Mouse (Mus musculus): ENCODE data around the gene Mars. TPM values are rescaled to one million over a fixed set of nuclear protein-coding genes. Genes with fewer than 3 reads are reported as not detected.

Mars gene
- total RNA-seq, 2 experiments from 2014 or later, result 59.1 to 61.5 TPM

Other genes starting within 250 kb of the Mars start
- 100 to 1,000 TPM in 1 of 2 experiments, 10 to 100 TPM in 1; 88.3 to 106 TPM for gene Cdk4, start 248.3 kb downstream of the Mars start, total RNA-seq (2021)
- gene Tspan31, start 241.5 kb downstream of the Mars start, total RNA-seq (2021), result 10 to 100 TPM; 67.1 to 74.5 TPM
- 100 to 1,000 TPM; 704 to 706 TPM for gene Agap2, start 236.5 kb downstream of the Mars start, total RNA-seq (2021)
- 100 to 1,000 TPM; 111 to 116 TPM for gene Os9, start 190.7 kb downstream of the Mars start, total RNA-seq (2021)
- gene B4galnt1, start 146.6 kb downstream of the Mars start, total RNA-seq (2021), result 100 to 1,000 TPM; 108 to 110 TPM
- 1 to 10 TPM; 1.1 to 1.4 TPM for gene Slc26a10, start 131.1 kb downstream of the Mars start, total RNA-seq (2021)
- gene Arhgef25, start 121.7 kb downstream of the Mars start, total RNA-seq (2021), result 100 to 1,000 TPM in 1 of 2 experiments, 10 to 100 TPM in 1; 92.9 to 103 TPM
- gene Dtx3, start 116.1 kb downstream of the Mars start, total RNA-seq (2021), result 100 to 1,000 TPM; 202 to 203 TPM
- 10 to 100 TPM; 63.6 to 78.9 TPM for gene Pip4k2c, start 100.2 kb downstream of the Mars start, total RNA-seq (2021)
- gene Kif5a, start 48.4 kb downstream of the Mars start, total RNA-seq (2021), result 100 to 1,000 TPM; 581 to 593 TPM
- gene Dctn2, start 45.4 kb downstream of the Mars start, total RNA-seq (2021), result 100 to 1,000 TPM; 308 to 321 TPM
- 10 to 100 TPM; 41.2 to 44.7 TPM for gene Mbd6, start 22.8 kb downstream of the Mars start, total RNA-seq (2021)
- gene Arhgap9, start 10.2 kb upstream of the Mars start, total RNA-seq (2021), result 1 to 10 TPM in 1 of 2 experiments, under 1 TPM in 1; 0.66 to 1.2 TPM
- 1 to 10 TPM; 1.6 to 1.9 TPM for gene Gli1, start 30.2 kb upstream of the Mars start, total RNA-seq (2021)
- under 1 TPM in 1 of 2 experiments, not detected in 1; 0.13 TPM for gene Inhbe, start 42.6 kb upstream of the Mars start, total RNA-seq (2021)
- gene Inhbc, start 58.6 kb upstream of the Mars start, total RNA-seq (2021), result not detected
- 100 to 1,000 TPM; 333 to 340 TPM for gene R3hdm2, start 68.5 kb upstream of the Mars start, total RNA-seq (2021)
- gene Stac3, start 189.9 kb upstream of the Mars start, total RNA-seq (2021), result 10 to 100 TPM in 1 of 2 experiments, 1 to 10 TPM in 1; 3.0 to 10.0 TPM
- 1 to 10 TPM; 7.4 to 8.9 TPM for gene Ndufa4l2, start 203.2 kb upstream of the Mars start, total RNA-seq (2021)
- 10 to 100 TPM; 27.5 to 32.9 TPM for gene Shmt2, start 210.7 kb upstream of the Mars start, total RNA-seq (2021)
- gene Nxph4, start 222.8 kb upstream of the Mars start, total RNA-seq (2021), result 1 to 10 TPM; 4.4 to 7.4 TPM